Mouse (Mus musculus): ENCODE results near the gene Ly6g5b.

GRCm38 (mm10) chr17:35125578-35125977 lies 10.3 kb upstream of the Ly6g5b start:
- TF ChIP-seq CTCF (IDR thresholded peaks at IDR 0.05; ENCODE audit: low read depth, low read length) (no peak), GATA1 (IDR thresholded peaks at IDR 0.05; ENCODE audit: borderline replicate concordance, low read length) (no peak), TAL1 (conservative IDR thresholded peaks at IDR 0.05; ENCODE audit: low read depth, low read length) (no peak)

Measured in G1E (cell line).